Mouse (Mus musculus) thymus, postnatal 4 days (tissue): ENCODE measurements at regions not wholly inside any gene's neighbourhood (a gene's known extent, or its start where the extent isn't known, plus 50 kb on each side); places are given as distances from the start of the nearest gene placed in this dataset.
A peak's percentile ranks its signal among the peaks of the same experiment; 100 is the strongest.
"Not testable (repeated sequence)": the region's sequence is repeated elsewhere in the genome, so short reads cannot be mapped to it uniquely, and the experiment has no call there.

ENCODE experiments used
- DNase-seq: peaks from one replicate; pipeline ENCODE4 v3.0.0; 2021

DNA sequence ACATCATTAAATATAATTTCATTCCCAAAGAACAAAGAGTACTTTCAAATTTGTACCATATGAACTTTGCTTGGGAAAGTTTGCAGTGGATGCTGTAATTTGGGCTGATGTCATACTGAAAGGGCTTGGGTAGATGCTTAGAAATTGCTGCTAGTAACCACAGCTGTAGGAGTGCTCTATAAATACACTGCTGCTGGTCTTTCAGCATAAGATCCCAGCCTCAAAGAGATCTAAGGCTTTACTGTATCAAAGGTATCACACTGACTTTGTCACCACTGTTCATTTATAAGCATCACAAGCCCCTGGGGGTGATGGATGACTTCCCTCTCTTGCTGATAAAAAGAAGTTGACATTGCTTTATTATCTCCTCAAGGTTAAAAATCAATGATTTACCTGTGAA is 497.2 kb downstream of the Pla2g4a start:
- DNase-seq: no peak

DNA sequence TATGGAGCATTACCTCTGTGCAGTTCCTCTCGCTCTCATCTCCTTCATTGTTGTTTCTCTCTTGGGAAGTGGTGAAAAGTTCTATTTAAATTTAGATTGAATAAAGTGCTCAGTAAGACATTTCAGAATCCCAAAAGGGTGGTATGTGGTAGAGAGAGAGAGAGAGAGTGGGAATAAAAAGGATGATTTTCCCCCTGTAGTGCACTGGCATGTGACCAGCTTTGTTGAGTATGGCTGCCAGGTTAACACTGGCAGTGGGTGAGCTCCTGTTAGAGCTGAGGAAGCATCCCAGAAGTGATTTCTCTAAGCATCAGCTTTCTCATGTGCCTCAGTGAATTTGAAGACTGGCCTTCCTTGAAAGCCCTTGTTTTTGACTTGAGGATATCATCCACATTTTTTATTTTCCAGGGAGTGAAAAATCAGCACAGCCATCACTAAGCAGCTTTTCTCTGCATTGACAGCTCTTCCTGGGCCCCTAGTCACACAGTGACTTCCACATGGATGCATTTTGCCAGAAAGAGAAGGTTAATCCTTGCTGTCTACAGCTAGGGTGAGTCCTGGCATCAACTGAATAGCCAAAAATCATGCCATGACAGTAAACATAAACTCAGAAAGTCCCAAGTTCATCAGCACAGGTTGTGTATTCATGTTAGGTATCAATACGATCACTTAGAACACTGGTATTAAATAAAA is 511.1 kb downstream of the Pla2g4a start:
- DNase-seq: no peak

DNA sequence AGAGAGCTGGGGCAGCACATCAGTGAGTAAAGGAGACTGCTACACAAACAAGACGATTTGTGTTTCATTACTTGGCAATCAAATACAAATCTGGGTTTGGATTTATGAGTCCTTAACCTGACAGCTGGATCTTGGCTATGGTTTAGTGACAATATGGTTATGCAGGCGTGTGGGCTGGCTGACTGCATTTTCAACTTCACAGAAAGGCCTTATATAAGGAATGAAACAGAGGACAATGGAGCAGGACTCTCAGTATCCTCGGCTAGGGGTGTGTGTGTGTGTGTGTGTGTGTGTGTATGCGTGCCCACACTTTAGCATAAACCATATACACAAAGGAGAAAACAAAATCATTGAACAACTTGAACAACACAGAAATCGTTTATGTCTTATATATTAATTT is 512.6 kb downstream of the Pla2g4a start:
- no peak for DNase-seq

DNA sequence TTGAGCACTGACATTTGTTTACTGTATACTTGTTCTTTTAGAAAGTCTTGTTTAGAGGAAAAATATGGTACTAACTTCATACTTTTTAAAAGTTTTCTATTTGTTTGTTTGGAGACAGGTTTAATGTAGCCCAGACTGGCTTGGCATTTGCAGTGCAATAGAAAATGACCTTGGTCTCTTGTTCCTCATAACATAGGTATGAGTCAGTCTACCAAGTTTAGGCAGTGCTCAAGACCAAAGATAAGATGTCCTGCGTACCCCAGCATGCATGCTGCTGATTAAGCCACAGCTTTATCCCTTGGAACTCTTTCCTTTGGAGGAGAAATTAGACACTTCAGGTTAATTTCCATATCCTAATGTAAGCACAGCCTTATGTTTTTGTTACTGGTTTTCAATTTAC is 550.1 kb downstream of the Pla2g4a start:
- DNase-seq: no peak

DNA sequence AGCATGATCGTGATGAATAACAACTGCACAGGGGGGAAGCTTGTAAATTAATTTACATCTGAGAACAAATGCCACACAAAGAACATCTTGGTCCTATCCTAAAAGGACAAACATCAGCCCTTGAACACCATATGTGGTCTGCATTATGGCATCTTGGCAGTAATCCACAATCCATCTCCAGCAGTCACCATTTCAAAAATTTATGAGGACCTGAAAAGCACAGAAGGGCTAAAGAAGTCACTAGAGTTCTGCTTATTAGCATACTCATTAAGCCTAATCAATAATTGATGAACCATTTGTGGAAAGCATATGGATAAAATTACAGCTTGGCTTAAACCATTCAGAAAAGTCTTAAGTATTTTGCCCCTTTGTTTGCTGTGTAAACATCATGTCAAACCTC is 555.7 kb downstream of the Pla2g4a start:
- no peak for DNase-seq

DNA sequence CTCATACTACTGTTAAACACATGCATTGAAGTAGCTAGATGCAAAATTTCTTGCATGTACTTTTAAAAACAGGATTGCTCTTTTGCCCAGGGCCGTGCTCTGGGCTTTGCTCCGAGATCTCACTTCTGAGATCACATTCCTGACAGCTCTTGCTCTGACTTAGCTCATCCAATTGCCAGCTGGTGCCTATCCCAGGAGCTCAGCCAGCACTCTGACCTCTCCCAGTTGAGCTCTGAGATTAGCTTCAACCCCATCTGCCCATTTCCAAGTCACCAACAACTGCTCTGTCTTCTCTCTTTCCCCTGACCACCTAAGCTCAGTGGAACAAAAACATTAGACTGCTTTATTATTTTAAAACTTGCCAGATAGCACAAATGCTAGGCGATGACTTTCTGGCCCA is 572.4 kb downstream of the Pla2g4a start:
- no peak for DNase-seq

DNA sequence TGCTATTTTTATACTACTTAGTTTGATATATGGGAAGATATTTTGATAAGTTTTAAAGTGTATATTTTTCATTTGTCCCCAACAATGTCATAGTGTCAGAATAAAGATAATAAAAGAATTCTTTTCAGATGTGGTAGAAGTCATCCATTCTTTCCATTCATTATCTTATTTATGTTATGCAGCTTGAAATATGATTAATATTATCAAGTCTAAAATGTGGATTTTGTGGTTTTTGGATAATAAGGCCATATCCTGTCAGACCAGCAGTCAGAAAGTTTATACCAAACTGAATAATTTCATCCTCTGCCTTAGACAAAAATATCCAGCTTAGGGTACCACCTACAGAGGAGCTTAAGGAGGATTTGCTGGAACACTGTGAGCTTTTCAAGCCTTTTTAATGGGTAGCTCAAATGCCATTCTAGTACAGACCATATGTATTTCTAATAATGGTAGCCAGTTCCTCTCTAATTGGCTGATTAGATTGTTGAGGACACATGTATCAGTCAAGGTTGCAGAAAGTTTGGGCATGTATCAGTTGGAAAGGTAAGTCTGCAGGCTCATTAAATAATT is 609.7 kb downstream of the Pla2g4a start:
- no peak for DNase-seq

DNA sequence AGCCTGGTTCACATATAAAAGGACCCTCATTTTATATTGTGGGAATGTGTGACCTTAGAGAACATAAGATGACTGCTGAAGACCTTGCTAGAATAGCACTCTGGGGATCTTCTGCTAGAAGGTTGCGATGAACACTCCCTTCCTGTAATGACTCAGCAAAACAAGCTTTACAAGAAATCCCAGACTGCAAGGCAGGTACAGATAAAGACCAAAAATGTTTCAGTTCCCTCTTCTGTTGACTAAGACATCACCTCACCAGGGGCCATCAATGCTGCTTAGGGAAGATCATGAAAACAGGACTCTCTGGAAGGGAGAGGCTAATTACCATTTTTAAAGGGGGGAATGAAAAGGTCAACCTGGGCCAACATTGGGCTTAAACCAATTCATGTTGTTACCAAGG is 613.7 kb downstream of the Pla2g4a start:
- no peak for DNase-seq

DNA sequence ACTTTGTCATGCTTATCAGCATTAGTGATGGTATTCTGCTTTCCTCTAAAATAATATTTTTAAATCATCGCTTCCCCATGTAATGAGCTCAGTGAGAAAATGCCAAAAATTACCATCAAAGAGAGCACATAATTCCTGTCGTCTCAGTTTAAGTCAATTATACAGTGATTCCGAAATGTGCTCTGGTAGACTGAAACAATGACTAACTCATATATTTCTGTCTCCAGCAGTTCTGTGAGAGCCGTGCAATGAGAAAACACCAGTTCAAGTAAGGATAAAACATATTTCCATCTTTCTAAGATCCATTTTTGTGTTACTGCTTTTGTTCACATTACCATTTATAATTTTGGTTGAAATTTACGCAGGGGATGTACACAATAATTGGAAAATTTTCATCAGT is 622.9 kb downstream of the Pla2g4a start:
- no peak for DNase-seq

DNA sequence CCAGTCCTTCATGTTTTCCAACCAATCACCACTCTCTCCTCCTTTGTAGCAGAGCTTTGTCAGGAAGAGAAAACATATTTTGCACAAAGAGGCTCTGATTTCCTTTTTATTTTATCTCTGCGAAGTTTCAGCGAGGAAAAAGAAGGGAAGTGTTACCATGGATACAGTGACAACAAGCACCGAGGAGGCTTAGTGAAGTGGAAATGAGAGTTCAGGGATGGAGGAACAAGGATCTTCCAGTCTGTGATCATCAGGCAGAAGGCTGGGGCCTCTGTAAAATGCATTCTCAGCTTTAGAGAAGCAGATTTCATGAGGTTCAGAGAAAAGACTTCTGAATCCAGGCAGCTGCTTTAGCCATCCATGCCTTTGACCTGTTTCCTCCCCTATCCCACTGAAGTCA is 628.9 kb downstream of the Pla2g4a start:
- no peak for DNase-seq

DNA sequence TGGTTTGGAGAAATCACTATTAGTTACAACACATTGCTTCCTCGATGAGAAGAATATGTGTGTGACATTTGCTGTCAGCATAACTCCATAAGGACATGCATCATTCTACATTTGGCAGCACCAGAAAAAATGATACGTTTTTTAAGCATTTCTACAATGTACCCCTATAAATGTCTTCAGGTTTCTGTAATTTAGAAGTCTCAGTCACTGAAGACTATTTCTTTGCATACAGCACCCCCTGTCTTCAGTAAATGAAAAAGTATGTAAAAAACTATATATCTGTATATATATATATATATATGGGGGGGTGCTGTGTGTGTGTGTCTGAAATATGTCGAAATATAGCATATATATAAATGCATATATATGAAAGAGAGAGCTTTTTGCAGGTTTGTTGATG is 633.9 kb downstream of the Pla2g4a start:
- DNase-seq: no peak

DNA sequence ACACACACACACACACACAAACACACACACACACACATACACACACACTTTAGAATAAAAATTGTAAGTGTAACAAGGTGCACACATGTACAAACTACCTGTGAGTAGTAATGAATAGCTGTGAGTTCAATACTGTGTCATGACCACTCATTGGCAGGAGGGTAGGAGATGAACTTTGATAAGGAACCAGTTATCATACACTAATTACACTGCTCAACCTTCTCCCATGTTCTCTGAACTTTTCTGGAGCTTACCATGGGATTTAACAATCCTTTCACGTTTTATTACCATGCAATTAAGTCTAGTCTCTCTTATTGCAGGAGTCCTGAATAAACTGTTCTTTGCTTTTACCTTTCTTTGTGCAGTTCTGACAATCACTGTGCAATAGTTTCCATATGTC is 638.0 kb downstream of the Pla2g4a start:
- DNase-seq: no peak

DNA sequence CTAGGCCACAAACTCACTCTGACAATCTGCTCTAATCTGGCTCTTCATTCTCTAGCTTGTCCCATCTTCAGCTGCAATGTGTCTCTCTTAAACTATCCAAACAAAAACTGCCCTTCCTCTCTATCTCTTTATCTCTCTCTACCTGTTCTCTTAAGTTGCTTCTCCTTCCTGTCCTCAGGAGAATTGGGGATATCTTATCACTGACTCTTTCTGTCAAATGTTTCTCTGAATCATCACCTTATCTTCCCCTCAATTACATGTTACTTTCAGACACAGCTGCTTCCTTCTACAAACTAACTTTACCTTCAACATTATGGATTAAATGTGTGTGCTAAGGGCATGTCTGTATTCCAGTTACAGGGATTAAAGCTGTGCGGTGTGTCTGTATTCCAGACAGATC is 671.4 kb downstream of the Pla2g4a start:
- DNase-seq: no peak

DNA sequence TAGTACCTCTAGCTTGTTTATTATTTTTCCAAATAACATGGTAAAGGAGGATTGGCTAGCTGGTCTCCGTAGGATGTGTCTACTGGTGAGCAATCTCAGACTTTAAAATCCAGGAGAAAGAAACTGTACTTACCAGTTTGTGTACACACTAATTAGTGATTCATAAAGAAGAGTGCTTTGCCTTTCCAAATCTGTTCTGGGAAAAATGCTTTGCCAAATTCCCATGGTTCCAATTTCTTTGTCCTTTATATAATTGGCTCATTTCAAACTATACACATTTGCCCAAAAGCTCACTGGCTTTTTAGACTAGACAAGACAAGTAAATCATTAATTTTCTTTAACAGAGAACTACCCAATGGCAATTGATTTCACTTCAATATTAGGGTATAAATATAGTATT is 686.2 kb downstream of the Pla2g4a start:
- DNase-seq: no peak

DNA sequence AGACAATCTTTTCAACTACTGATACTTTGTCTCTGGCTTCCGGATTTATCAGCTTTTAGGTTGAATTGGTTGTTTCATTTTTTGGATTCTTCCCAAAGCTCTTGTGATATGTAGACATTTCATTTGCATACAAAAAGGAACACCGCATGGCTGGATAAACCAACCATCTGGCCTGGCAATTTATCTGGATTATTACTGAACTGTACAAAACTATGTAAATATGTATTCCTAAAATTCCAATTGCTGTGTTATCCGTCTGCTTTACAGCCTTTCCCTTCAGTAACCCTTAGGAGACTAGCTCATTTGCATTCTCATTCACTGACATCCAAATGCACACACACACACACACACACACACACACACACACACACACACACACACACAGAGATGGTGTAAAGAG is 704.2 kb downstream of the Pla2g4a start:
- DNase-seq: no peak

DNA sequence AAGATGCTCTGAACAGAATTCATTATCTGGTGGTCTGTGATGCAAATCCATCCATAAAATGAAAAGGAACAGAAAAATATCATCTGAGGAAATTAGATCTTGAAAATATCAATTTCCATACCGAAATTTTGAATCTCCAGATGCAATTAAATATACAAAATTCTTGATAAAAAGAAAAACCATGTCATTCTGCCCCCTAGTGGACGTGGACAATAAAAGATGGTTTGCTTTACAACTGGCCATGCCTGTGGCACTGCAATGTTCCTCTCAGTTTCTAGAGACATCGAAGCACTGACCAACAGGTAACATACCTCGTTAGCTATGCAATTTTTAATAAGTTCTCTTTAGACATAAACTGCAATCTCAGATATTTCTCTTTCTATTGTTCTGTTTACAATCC is 706.9 kb downstream of the Pla2g4a start:
- peak; percentile 7 for DNase-seq

DNA sequence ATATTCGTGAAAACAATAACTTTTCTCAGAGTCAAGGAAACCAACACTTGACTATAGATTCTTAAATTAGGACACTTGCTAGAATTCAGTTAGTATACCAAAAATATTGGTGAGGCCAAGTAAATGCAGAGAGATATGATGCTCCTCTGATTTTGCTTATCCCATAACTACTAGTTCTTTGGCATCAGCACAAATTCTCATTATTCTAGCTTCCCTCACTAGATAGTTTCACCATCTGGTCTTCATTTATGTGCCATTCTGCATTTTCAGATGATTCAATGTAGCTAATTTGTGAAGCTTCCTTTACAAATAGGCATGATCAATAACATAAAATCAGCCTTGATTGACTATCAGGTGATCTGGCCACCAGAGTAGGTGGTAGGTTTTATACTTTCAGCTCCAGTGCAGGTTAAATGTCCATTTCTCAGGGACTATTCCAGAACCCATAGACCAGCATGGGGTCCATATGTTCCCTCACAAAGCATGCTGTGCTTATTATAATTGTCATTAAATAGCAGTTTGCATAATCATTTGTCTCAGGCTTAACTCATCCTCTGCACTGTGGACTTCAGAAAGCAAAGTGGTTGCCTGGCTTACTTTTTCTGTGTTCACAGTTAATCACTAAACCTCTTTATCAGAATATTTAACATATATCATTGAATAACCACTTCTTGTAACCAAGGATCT is 722.6 kb downstream of the Pla2g4a start:
- no peak for DNase-seq

DNA sequence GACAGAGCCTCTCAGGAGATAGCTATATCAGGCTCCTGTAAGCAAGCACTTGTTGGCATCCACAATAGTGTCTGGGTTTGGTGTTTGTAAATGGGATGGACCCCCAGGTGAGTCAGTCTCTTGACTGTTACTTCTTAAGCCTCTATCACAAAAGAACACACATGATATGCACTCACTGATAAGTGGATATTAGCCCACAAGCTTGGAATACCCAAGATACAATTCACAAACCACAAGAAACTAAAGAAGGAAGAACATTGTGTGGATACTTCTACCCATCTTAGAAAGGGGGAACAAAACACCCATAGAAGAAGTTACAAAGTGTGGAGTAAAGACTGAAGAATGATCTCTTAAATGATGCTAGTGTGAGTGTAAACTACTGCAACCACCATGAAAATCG is 733.9 kb downstream of the Pla2g4a start:
- DNase-seq: not testable (repeated sequence)

DNA sequence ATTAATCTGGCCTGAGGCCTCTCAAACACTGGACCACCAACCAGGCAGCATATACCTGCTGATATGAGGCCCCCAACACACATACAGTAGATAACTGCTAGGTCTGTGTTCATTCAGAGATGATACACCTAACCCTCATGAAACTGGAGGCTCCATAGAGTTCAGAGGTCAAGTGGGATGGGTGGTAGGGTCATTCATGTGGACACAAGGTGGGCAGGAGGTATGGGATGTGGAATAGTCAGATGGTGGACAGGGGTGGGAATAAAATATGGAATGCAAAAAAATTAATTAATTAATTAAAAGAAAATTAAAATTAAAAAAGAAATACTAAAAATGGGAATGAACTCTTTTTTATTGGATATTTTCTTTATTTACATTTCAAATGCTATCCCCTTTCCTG is 734.7 kb downstream of the Pla2g4a start:
- DNase-seq: no peak

DNA sequence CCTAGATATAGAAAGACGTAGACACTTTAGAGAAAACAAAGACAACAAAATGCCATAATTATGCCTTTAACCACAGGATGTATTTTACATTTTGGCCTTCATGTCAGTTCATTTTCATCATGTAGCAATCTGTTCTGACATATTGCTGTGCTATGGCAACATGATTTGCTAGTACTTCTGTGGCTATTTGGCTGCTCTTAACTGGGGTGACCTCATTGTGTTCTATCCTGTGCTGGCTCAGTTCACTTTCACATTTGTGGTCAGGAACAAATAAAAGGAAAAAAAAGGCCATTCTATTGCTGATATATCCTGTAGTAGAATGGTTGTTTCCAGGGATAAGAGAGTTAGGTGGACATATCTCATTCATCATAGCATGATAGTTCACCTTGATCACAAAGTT is 758.5 kb downstream of the Pla2g4a start:
- no peak for DNase-seq

DNA sequence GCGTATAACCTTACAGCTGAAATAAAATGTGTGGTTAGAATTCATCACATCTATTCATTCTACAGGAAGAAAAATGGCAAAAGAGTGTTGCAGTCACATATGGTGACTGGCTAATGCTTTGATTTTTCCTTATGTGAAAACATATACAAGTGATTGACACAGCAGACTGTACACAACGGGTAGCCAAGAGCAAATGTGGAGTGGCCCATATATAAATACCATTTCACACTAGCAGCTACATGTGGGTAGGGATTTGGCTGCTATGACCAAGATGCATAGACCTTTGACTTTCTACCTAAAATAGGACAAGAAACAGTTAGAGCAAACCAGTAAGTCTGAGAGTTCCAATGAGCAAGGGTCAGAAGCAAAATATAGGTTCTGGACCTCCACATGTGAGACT is 761.8 kb downstream of the Pla2g4a start:
- no peak for DNase-seq

DNA sequence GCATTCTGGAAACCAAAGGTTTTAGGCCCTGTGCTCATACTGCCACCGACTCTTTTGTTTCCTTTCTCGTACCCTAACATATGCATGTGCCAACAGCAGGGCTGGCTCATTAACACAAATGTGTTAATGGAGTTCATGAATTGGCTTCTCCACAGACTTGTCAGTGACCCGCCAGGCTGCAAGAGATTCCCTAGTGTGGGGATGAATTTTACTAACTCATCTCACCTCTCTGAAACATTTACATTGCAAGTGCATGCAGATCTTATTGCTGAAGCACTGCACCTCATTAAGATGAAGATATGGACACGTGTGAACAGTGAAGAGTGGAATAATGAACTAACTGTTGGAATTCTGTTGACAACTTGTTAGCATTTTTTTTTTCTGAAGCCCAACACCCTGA is 762.2 kb downstream of the Pla2g4a start:
- DNase-seq: no peak
